Mouse (Mus musculus) right cerebral cortex, postnatal 4 days (tissue): Measurements from ENCODE around the gene Cflar.
"Not testable (repeated sequence)": the region's sequence is repeated elsewhere in the genome, so short reads cannot be mapped to it uniquely, and the experiment has no call there.

Experiments
- DNase-seq: peaks from one replicate; pipeline ENCODE4 v3.0.0-alpha.2; 2022

Cflar gene

GRCm38 (mm10) chr1:58794705-58795104, 83.4 kb downstream of the Cflar start:
- no peak for DNase-seq

GRCm38 (mm10) chr1:58795291-58796058, 84.2 kb downstream of the Cflar start, which contains the start of gene Casp8:
Gene Casp8, plus strand, starts transcription at chr1:58795374.
- no peak for DNase-seq

DNA sequence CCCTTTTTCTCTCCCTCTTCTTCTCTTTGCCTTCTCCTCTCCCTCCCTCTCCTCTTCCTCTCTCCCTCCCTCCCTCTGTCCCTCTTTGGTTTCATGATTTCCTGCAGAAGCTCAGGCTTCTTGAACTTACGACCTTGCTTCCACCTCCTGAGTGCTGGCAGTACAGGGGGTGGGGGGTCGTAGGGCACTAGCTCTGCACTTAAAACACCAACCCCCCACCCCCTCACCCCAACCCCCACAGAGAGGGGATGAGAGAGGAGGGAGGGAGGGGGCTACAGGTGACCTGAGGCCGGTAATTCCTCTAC, 84.7 kb downstream of the Cflar start:
- no peak for DNase-seq

GRCm38 (mm10) chr1:58796853-58797252, 85.5 kb downstream of the Cflar start:
- DNase-seq: no peak

DNA sequence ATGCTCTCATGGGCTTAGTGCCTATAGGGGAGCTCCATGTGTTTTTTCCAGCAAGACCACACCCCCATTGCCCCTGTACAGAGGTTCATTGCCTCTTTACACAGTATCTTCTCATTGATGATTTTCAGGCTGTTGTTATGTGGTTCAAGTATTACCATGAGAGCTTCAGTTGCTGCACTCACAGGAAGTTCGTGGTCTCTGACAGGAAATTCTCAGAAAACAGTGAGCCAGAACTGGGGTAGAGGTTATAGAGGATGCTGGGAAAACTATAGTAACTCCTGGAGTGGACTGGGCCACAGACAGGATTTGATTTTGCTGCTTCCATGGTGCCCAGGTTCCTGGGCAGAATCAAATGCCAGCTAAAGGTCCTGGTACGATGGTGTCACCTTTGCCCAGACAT, 86.1 kb downstream of the Cflar start:
- no peak for DNase-seq

GRCm38 (mm10) chr1:58798911-58799310, 87.6 kb downstream of the Cflar start:
- DNase-seq: no peak

GRCm38 (mm10) chr1:58800644-58801043, 89.3 kb downstream of the Cflar start:
- not testable (repeated sequence) for DNase-seq

DNA sequence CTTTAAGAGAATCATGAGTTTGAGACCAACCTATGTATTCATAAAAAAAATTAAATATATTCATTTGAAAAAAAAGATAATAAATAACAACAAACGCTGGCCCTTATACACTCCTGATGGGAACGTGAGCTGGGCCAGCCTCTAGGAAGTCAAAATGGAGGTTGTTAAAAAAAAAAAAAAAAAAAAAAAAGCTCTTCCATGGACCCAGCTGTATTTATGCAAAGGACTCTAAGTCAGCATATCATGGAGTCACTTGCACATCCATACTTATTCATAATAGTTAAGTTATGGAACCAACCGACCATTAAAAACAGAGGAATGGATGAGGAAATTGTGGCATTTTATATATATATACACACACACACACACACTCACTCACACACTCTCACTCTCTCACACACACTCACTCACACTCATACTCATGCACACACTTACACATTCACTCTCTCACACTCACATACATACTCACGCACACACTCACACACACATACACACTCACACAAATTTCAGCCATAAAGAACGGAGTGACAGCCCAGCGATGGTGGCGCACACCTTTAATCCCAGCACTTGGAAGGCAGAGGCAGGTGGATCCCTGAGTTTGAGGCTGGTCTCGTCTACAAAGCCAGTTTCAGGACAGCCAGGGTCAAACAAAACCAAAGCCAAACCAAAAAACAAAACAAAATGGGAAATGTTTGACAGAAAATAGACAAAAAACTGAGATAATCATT, 90.4 kb downstream of the Cflar start:
- no peak for DNase-seq

DNA sequence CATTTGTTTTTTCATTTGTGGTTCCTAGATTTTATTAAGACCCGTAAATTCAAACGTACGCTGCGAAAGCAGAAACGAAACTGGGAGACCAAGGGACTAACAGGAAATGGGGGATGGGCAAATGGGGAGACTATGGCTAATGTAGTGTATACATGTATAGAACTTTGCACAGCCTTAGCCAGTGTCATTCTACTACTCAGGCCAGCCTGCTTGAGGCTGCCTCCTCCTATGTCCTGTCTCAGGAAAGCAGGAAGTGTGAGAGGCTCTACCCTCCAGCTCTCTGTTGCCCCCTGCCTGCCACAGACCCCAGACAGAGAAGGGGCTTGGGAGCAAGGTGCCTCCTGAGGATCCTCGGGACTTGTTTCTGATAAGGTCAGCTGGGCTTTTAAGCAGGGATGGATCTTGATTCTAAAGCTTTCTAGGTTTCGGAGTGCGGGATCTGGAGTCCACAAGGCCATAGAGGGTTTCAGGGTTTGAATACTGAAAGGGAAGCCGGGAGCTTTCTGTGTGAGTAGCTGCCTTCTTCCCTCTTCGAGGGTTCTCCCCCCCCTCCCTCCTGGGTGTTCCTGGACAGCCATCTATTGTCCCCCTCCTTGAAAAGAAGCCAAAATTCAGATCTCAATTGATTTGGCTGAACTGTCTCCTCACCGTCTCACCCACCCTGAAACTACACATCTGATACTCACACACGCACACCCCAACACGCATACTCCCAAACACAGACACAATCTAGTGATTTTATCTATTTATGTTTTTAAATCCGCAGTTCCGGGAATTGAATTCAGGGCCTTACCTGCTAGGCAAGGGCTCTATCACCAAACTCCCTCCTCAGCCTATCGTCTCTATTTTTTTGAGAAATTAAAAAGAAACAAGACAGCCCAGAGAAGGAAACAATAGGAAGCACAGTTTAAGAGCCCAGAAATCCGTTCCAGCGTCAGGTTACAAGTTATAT, 91.3 kb downstream of the Cflar start:
- peak; percentile 15 for DNase-seq

DNA sequence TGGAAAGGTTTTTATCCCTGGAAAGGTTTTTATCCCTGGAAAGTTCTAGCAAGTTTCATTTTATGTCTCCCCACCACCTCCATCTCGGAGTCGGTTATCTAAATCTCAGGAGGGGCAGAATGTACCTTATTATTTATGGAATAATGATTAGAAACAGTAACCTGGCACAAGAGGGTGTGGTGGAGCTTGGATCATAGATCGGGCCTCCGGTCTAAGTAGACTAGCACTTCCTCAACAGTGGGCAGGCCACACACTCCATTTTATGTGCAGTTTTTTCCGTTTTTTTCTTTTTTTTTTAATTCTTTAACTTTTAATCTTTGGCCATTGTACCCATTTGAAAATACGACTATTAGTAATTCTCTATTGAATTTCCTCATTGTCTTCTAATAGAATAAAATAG, 92.2 kb downstream of the Cflar start:
- no peak for DNase-seq

GRCm38 (mm10) chr1:58806651-58807050, 95.3 kb downstream of the Cflar start:
- no peak for DNase-seq
